Mouse (Mus musculus): Measurements from ENCODE around the gene Slc6a6. TPM values are rescaled to one million over a fixed set of nuclear protein-coding genes. Genes with fewer than 3 reads are reported as not detected.
A peak's percentile ranks its signal among the peaks of the same experiment; 100 is the strongest.

The Slc6a6 gene
- total and polyA plus RNA-seq, 3 experiments, result 28.4 to 56.0 (median 31.3) TPM

GRCm38 (mm10) chr6:91773951-91774350, 90.1 kb downstream of the Slc6a6 start:
- Histone ChIP-seq H3K4me3 (replicated peaks in 1 of 3; ENCODE audit: low read depth in 2 of 3, low read length in 2 of 3, poor library complexity in 1 of 3) (no peak overlapping the region), H3K9me3 (replicated peaks; ENCODE audit: low read length) (peaks cover 3% of the 10 kb centered on the region), H3K27me3 (replicated peaks) (peaks cover 54% of the 10 kb centered on the region), H3K9ac (ENCODE audit: insufficient read depth, low read depth) (no peak overlapping the region), H3K79me2 (replicated peaks; ENCODE audit: control insufficient read depth, extremely low read depth, insufficient read depth, poor library complexity, severe bottlenecking) (no peaks in the 10 kb centered on the region), H3K4me2 (ENCODE audit: insufficient read depth, low read depth, poor library complexity, severe bottlenecking) (no peak overlapping the region), H3K27ac (ENCODE audit: insufficient read depth, low read depth) (no peak overlapping the region), H3K4me1 (ENCODE audit: control insufficient read depth in 1 of 2, insufficient read depth in 2 of 2) (no peaks in the 10 kb centered on the region), H3K36me3 (replicated peaks in 1 of 2; ENCODE audit: control insufficient read depth in 1 of 2, insufficient read depth in 1 of 2, low read length in 1 of 2) (no peaks in the 10 kb centered on the region)
- TF ChIP-seq MAFK (IDR thresholded peaks at IDR 0.05; ENCODE audit: insufficient replicate concordance, low read length) (no peak), RCOR1 (conservative IDR thresholded peaks at IDR 0.05; ENCODE audit: low read depth, low read length) (no peak), MEF2A (IDR thresholded peaks at IDR 0.05; ENCODE audit: borderline replicate concordance, low read depth, low read length) (no peak), USF2 (conservative IDR thresholded peaks at IDR 0.05; ENCODE audit: low read depth, low read length) (no peak), CHD2 (IDR thresholded peaks at IDR 0.05; ENCODE audit: low read length) (no peak), TCF12 (IDR thresholded peaks at IDR 0.05; ENCODE audit: low read depth, low read length) (no peak), MAZ (IDR thresholded peaks at IDR 0.05; ENCODE audit: low read depth, low read length) (no peak), SMC3 (IDR thresholded peaks at IDR 0.05; ENCODE audit: low read depth, low read length) (no peak), MXI1 (IDR thresholded peaks at IDR 0.05; ENCODE audit: low read depth, low read length) (no peak)
- in situ Hi-C loops (cut with MboI; ENCODE audit: low pct_ligation_motif_present, low pct_unique_long_range_greater_than_20kb, low sequenced_read_pairs), result no loop called here
- dilution Hi-C loops (cut with MboI; ENCODE audit: extremely low pct_ligation_motif_present, extremely low pct_unique_long_range_greater_than_20kb, low sequenced_read_pairs), result no loop called here
- no peak for DNase-seq (ENCODE audit: extremely low read depth)

GRCm38 (mm10) chr6:91776543-91776942, 92.7 kb downstream of the Slc6a6 start:
- Histone ChIP-seq H3K36me3 (replicated peaks in 1 of 2; ENCODE audit: control insufficient read depth in 1 of 2, insufficient read depth in 1 of 2, low read length in 1 of 2) (no peaks in the 10 kb centered on the region), H3K4me1 (ENCODE audit: control insufficient read depth in 1 of 2, insufficient read depth in 2 of 2) (no peaks in the 10 kb centered on the region), H3K4me2 (ENCODE audit: insufficient read depth, low read depth, poor library complexity, severe bottlenecking) (no peak overlapping the region), H3K27me3 (replicated peaks) (peaks cover 63% of the 10 kb centered on the region), H3K27ac (ENCODE audit: insufficient read depth, low read depth) (no peak overlapping the region), H3K4me3 (replicated peaks in 1 of 3; ENCODE audit: low read depth in 2 of 3, low read length in 2 of 3, poor library complexity in 1 of 3) (no peak overlapping the region), H3K79me2 (replicated peaks; ENCODE audit: control insufficient read depth, extremely low read depth, insufficient read depth, poor library complexity, severe bottlenecking) (no peaks in the 10 kb centered on the region), H3K9me3 (replicated peaks; ENCODE audit: low read length) (no peaks in the 10 kb centered on the region), H3K9ac (ENCODE audit: insufficient read depth, low read depth) (no peak overlapping the region)
- TF ChIP-seq RAD21 (IDR thresholded peaks at IDR 0.05; ENCODE audit: low read depth, low read length) (peak; percentile 94), MAZ (IDR thresholded peaks at IDR 0.05; ENCODE audit: low read depth, low read length) (no peak), USF1 (IDR thresholded peaks at IDR 0.05; ENCODE audit: low read depth, low read length) (no peak), JUN (IDR thresholded peaks at IDR 0.05; ENCODE audit: insufficient read depth, low read depth, low read length) (no peak), EP300 (IDR thresholded peaks at IDR 0.05; ENCODE audit: low read length) (no peak), NRF1 (IDR thresholded peaks at IDR 0.05; ENCODE audit: low read depth, low read length) (no peak), MYC (IDR thresholded peaks at IDR 0.05; ENCODE audit: low read depth, low read length) (peak; percentile 79), SIN3A (IDR thresholded peaks at IDR 0.05; ENCODE audit: low read length) (no peak), CTCF (conservative IDR thresholded peaks at IDR 0.05 in 1 of 2, IDR thresholded peaks at IDR 0.05 in 1 of 2; ENCODE audit: low read depth in 2 of 2, low read length in 2 of 2) (peak; percentile 76 to 95), MAX (IDR thresholded peaks at IDR 0.05; ENCODE audit: low read length) (peak; percentile 71), POLR2AphosphoS2 (IDR thresholded peaks at IDR 0.05; ENCODE audit: low read depth, low read length) (no peak), ZC3H11A (IDR thresholded peaks at IDR 0.05; ENCODE audit: low read depth, low read length) (peak; percentile 78), TCF12 (IDR thresholded peaks at IDR 0.05; ENCODE audit: low read depth, low read length) (0 out of 2 replicates have a peak, but pooled peaks have one; percentile 25), NELFE (IDR thresholded peaks at IDR 0.05; ENCODE audit: low read depth, low read length) (peak; percentile 17; the same call in 1 of the 2 replicates), SMC3 (IDR thresholded peaks at IDR 0.05; ENCODE audit: low read depth, low read length) (peak; percentile 93), HCFC1 (IDR thresholded peaks at IDR 0.05; ENCODE audit: low read depth, low read length) (no peak), MXI1 (IDR thresholded peaks at IDR 0.05; ENCODE audit: low read depth, low read length) (no peak)
- peak; percentile 72 for DNase-seq (ENCODE audit: extremely low read depth)
- dilution Hi-C loops (cut with MboI; ENCODE audit: extremely low pct_ligation_motif_present, extremely low pct_unique_long_range_greater_than_20kb, low sequenced_read_pairs) (no loop called here), in situ Hi-C loops (cut with MboI; ENCODE audit: low pct_ligation_motif_present, low pct_unique_long_range_greater_than_20kb, low sequenced_read_pairs) (loop anchor here (5.0 kb wide), 1 partner anchor 101 kb away; the partner anchor contains the start of gene Ccdc174)
